Mouse (Mus musculus) C2C12 (cell line): Measurements from ENCODE around the gene Lmo7.

Experiments
- CEBPB ChIP-seq: IDR thresholded peaks from one replicate; pipeline ENCODE4 v1.6.1; 2011; ENCODE audit warnings: low read depth, mild to moderate bottlenecking, control low read depth, moderate library complexity
- CTCF ChIP-seq: IDR thresholded peaks from one replicate; pipeline ENCODE4 v1.5.1; 2011; ENCODE audit not compliant: control insufficient read depth, insufficient read depth, insufficient read length
- MAX ChIP-seq: IDR thresholded peaks from one replicate; pipeline ENCODE4 v1.6.1; 2011; ENCODE audit warnings: mild to moderate bottlenecking, control low read depth
- MYOG ChIP-seq: IDR thresholded peaks from one replicate; pipeline ENCODE4 v1.6.1; 2011; ENCODE audit not compliant: control insufficient read depth, insufficient read length; ENCODE audit errors: extremely low read depth
- USF1 ChIP-seq: IDR thresholded peaks from one replicate; pipeline ENCODE4 v1.6.1; 2011; ENCODE audit warnings: low read depth, mild to moderate bottlenecking, control low read depth, moderate library complexity

DNA sequence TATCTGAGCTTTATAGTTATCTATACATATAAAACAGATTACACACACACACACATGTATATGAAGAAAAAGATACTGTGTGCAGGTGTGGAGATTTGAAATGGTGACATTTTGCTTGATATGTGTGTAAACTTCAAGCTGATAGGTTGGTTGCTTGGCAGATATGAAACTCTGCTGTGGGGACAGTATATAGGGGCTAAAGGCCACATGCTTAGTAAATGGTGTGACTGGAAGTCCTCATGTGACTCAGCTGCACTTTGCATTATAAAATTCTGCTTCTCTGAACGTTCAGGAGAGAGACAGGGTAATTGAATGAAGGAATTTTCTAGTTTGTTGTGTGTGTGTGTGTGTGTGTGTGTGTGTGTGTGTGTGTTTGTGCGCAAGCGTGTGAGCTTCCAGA lies 124.5 kb downstream of the Lmo7 start:
- TF ChIP-seq CTCF (no peak), MAX (no peak), CEBPB (no peak), MYOG (no peak), USF1 (no peak)
